Mouse (Mus musculus) retina, embryonic 14.5 days (tissue): ENCODE data around the gene Rptor.

Source experiments
- DNase-seq: peaks from one replicate; pipeline ENCODE4 v3.0.0-alpha.2; 2015; ENCODE audit warnings: low spot score

Rptor gene

GRCm38 (mm10) chr11:119811598-119811997, 208.9 kb downstream of the Rptor start:
- no peak for DNase-seq

- DNase-seq: no peak
Measured at GRCm38 (mm10) chr11:119812093-119812492, 209.4 kb downstream of the Rptor start.

GRCm38 (mm10) chr11:119814035-119814558, 211.4 kb downstream of the Rptor start:
- DNase-seq: no peak

- no peak for DNase-seq
Measured at GRCm38 (mm10) chr11:119816798-119817361, 214.2 kb downstream of the Rptor start.

- DNase-seq: no peak
Measured at GRCm38 (mm10) chr11:119817362-119817837, 214.7 kb downstream of the Rptor start.

- peak; percentile 55 for DNase-seq
Measured at GRCm38 (mm10) chr11:119817898-119818297, 215.2 kb downstream of the Rptor start.

GRCm38 (mm10) chr11:119821514-119821913, 218.8 kb downstream of the Rptor start:
- DNase-seq: no peak

GRCm38 (mm10) chr11:119824072-119824649, 221.5 kb downstream of the Rptor start:
- DNase-seq: no peak

GRCm38 (mm10) chr11:119825783-119826182, 223.1 kb downstream of the Rptor start:
- DNase-seq: no peak

- DNase-seq: no peak
Measured at GRCm38 (mm10) chr11:119826239-119826638, 223.5 kb downstream of the Rptor start.

- no peak for DNase-seq
Measured at GRCm38 (mm10) chr11:119829116-119829515, 226.4 kb downstream of the Rptor start.

- peak; percentile 40 for DNase-seq
Measured at GRCm38 (mm10) chr11:119831682-119832081, 229.0 kb downstream of the Rptor start.

GRCm38 (mm10) chr11:119833311-119833710, 230.6 kb downstream of the Rptor start:
- DNase-seq: no peak

GRCm38 (mm10) chr11:119833877-119834804, 231.4 kb downstream of the Rptor start:
- DNase-seq: no peak

GRCm38 (mm10) chr11:119836326-119836725, 233.6 kb downstream of the Rptor start:
- no peak for DNase-seq

GRCm38 (mm10) chr11:119837786-119838185, 235.1 kb downstream of the Rptor start:
- DNase-seq: no peak

- no peak for DNase-seq
Measured at GRCm38 (mm10) chr11:119839411-119840342, 237.0 kb downstream of the Rptor start.

- DNase-seq: no peak
Measured at GRCm38 (mm10) chr11:119846608-119847007, 243.9 kb downstream of the Rptor start.

- DNase-seq: no peak
Measured at GRCm38 (mm10) chr11:119847076-119847475, 244.4 kb downstream of the Rptor start.

- no peak for DNase-seq
Measured at GRCm38 (mm10) chr11:119847569-119847968, 244.9 kb downstream of the Rptor start.

- DNase-seq: no peak
Measured at GRCm38 (mm10) chr11:119848189-119848588, 245.5 kb downstream of the Rptor start.
